ENCODE assay signal across 11 mouse cellular contexts in the genomic region with DNA sequence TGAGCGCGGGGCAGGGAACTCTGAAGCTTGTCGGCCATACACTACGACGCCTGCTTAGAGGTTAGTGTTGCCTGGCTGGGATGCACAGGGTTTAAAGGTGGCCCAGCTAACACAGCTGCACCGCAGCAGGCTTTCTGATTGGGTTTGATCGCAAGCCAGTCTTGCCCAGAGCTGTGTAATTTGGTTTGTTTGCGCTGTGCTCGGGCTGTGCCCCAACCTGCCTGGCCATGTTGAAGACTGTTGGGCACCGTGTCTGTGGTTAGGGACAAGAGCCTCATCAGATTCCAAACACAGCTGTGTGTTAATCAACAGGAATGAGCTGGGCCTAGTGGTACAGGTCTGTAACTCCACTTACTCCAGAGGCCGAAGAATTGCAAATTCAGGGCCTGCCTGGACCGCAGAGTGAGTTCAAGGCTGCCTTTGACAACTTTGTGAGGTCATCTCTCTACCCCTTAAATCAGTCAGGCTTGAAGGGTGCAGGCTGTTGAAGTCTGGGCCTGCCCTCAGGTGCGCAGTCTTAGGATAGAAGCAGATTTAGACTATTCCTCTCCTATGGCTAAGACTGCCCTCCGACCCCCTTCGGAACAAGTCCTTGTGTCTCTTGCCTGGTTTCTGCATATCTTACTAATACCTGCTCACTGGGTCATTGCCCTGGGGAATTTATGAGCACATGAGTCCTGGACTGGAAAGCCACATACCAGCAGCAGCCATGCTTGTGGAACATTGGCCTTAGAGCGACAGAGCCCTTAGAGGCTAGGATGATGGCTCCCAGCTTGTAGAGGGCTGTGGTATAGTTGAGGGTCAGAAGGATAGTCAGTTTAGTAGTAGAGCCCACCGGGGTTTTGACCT. TPM values are rescaled to one million over a fixed set of nuclear protein-coding genes. Genes with fewer than 3 reads are reported as not detected.
DNase-seq lines count a peak whose midpoint lies in the region; ATAC-seq and TF ChIP-seq lines count a peak whose summit lies in the region.
"Had no signal": no experiment of that assay in that cellular context is flagged by ENCODE, and none has a peak within 500 bp of the region (broad histone marks: within the 10 kb centered on the region; RNA-seq: fewer than 3 reads in every experiment).

No protein-coding gene starts in this region.

- WGBS in liver, adult 2 months = 50% methylated on average over 17 of the region's 17 CpGs
- 88% methylated on average over 17 of the region's 17 CpGs for WGBS in liver, postnatal 0 days (ENCODE audit: insufficient replicate concordance)
- 77% methylated on average over 17 of the region's 17 CpGs for WGBS in embryonic facial prominence, embryonic 14.5 days
- WGBS in kidney, embryonic 14.5 days = 72% methylated on average over 17 of the region's 17 CpGs
- WGBS in stomach, embryonic 14.5 days = 78% methylated on average over 17 of the region's 17 CpGs
- WGBS in hindbrain, embryonic 12.5 days = 80% methylated on average over 17 of the region's 17 CpGs
- 82% methylated on average over 17 of the region's 17 CpGs for WGBS in midbrain, embryonic 15.5 days

- TF ChIP-seq POLR2A in liver, adult 2 months (IDR thresholded peaks at IDR 0.05; ENCODE audit: extremely low read depth, insufficient read depth, low read length) = no peak

- ATAC-seq in liver, postnatal 0 days = no peak
- ATAC-seq in embryonic facial prominence, embryonic 14.5 days (ENCODE audit: low read depth) = peak; percentile 66
- ATAC-seq in kidney, embryonic 14.5 days (ENCODE audit: low FRiP score, low TSS enrichment) = no peak
- ATAC-seq in stomach, embryonic 14.5 days (ENCODE audit: insufficient number of reproducible peaks, insufficient read depth, low FRiP score, low read depth) = no peak
- no peak for ATAC-seq in hindbrain, embryonic 12.5 days (ENCODE audit: low FRiP score)
- no peak for ATAC-seq in midbrain, embryonic 15.5 days (replicated peaks)

- no peaks in the 10 kb centered on the region for H3K36me3 ChIP-seq in liver, adult 2 months (ENCODE audit: control insufficient read depth, insufficient read depth, low read length)
- H3K36me3 ChIP-seq in liver, postnatal 0 days (replicated peaks; ENCODE audit: insufficient read depth, low read length) = no peaks in the 10 kb centered on the region
- no peaks in the 10 kb centered on the region for H3K36me3 ChIP-seq in embryonic facial prominence, embryonic 14.5 days (ENCODE audit: control insufficient read depth, insufficient read depth, low read length)
- no peaks in the 10 kb centered on the region for H3K36me3 ChIP-seq in kidney, embryonic 14.5 days (ENCODE audit: control insufficient read depth, insufficient read depth, low read length)
- H3K36me3 ChIP-seq in stomach, embryonic 14.5 days (ENCODE audit: control insufficient read depth, insufficient read depth, low read length) = no peaks in the 10 kb centered on the region
- H3K36me3 ChIP-seq in hindbrain, embryonic 12.5 days = no peaks in the 10 kb centered on the region
- H3K36me3 ChIP-seq in midbrain, embryonic 15.5 days (replicated peaks) = no peaks in the 10 kb centered on the region
- H3K36me3 ChIP-seq: hindbrain, embryonic 13.5 days; neural tube, embryonic 13.5 days had no signal

- H3K27ac ChIP-seq in liver, adult 2 months (replicated peaks; ENCODE audit: insufficient read depth, low read depth, low read length) = no peak overlapping the region; the same call in 1 of the 2 replicates
- H3K27ac ChIP-seq in liver, postnatal 0 days (ENCODE audit: low read depth) = no peak overlapping the region
- H3K27ac ChIP-seq in embryonic facial prominence, embryonic 14.5 days (replicated peaks; ENCODE audit: low read depth, low read length) = peak overlapping the region; percentile 18; the same call in 1 of the 2 replicates
- 0 out of 2 replicates have a peak overlapping the region, but pooled peaks have one; percentile 30 for H3K27ac ChIP-seq in kidney, embryonic 14.5 days (ENCODE audit: low read depth, low read length)
- H3K27ac ChIP-seq in stomach, embryonic 14.5 days (ENCODE audit: low read length) = peak overlapping the region; percentile 74
- no peak overlapping the region for H3K27ac ChIP-seq in hindbrain, embryonic 12.5 days
- H3K27ac ChIP-seq in midbrain, embryonic 15.5 days = no peak overlapping the region

- no peak overlapping the region for H3K4me3 ChIP-seq in liver, adult 2 months (ENCODE audit: insufficient read depth, low read depth, low read length)
- no peak overlapping the region for H3K4me3 ChIP-seq in liver, postnatal 0 days (ENCODE audit: low read depth, low read length)
- H3K4me3 ChIP-seq in embryonic facial prominence, embryonic 14.5 days (ENCODE audit: low read depth, low read length) = no peak overlapping the region
- H3K4me3 ChIP-seq in kidney, embryonic 14.5 days (ENCODE audit: low read length) = no peak overlapping the region
- no peak overlapping the region for H3K4me3 ChIP-seq in stomach, embryonic 14.5 days (ENCODE audit: low read depth, low read length)
- no peak overlapping the region for H3K4me3 ChIP-seq in hindbrain, embryonic 12.5 days
- H3K4me3 ChIP-seq in midbrain, embryonic 15.5 days = no peak overlapping the region
- H3K4me3 ChIP-seq: hindbrain, embryonic 13.5 days; neural tube, embryonic 13.5 days had no signal

- peaks cover 18% of the 10 kb centered on the region for H3K4me1 ChIP-seq in liver, adult 2 months (ENCODE audit: control insufficient read depth, insufficient read depth, low read length)
- H3K4me1 ChIP-seq in liver, postnatal 0 days (ENCODE audit: insufficient read depth) = peaks cover 20% of the 10 kb centered on the region
- H3K4me1 ChIP-seq in embryonic facial prominence, embryonic 14.5 days (ENCODE audit: control insufficient read depth, insufficient read depth, low read length) = peaks cover 45% of the 10 kb centered on the region
- peaks cover 58% of the 10 kb centered on the region for H3K4me1 ChIP-seq in kidney, embryonic 14.5 days (ENCODE audit: control insufficient read depth, insufficient read depth, low read length)
- H3K4me1 ChIP-seq in stomach, embryonic 14.5 days (ENCODE audit: control insufficient read depth, insufficient read depth, low read length) = peaks cover 47% of the 10 kb centered on the region
- peaks cover 71% of the 10 kb centered on the region for H3K4me1 ChIP-seq in hindbrain, embryonic 12.5 days
- peaks cover 45% of the 10 kb centered on the region for H3K4me1 ChIP-seq in midbrain, embryonic 15.5 days

- peaks cover 3% of the 10 kb centered on the region; the same call in 1 of the 2 replicates for H3K79me2 ChIP-seq in liver, adult 2 months (ENCODE audit: control insufficient read depth, insufficient read depth, low read length)

- peak; percentile 89 for DNase-seq in liver, adult 2 months (ENCODE audit: extremely low read depth, low read depth, low spot score)
- DNase-seq in liver, postnatal 0 days = no peak
- DNase-seq in embryonic facial prominence, embryonic 14.5 days (ENCODE audit: low spot score) = peak; percentile 79
- no peak for DNase-seq in natural killer cell, adult 2 months (ENCODE audit: low spot score in 2 of 2)
- DNase-seq: cerebellum, adult 9-11 months had no signal

- H3K9me3 ChIP-seq in liver, postnatal 0 days (ENCODE audit: low read length) = no peaks in the 10 kb centered on the region
- no peaks in the 10 kb centered on the region for H3K9me3 ChIP-seq in embryonic facial prominence, embryonic 14.5 days (ENCODE audit: control insufficient read depth, low read length)
- H3K9me3 ChIP-seq in kidney, embryonic 14.5 days (ENCODE audit: control insufficient read depth, low read length) = no peaks in the 10 kb centered on the region
- H3K9me3 ChIP-seq in stomach, embryonic 14.5 days (ENCODE audit: control insufficient read depth, low read depth, low read length) = no peaks in the 10 kb centered on the region
- no peaks in the 10 kb centered on the region for H3K9me3 ChIP-seq in hindbrain, embryonic 12.5 days (replicated peaks)
- no peaks in the 10 kb centered on the region for H3K9me3 ChIP-seq in midbrain, embryonic 15.5 days
- H3K9me3 ChIP-seq: hindbrain, embryonic 13.5 days; neural tube, embryonic 13.5 days had no signal

- TF ChIP-seq CTCF in liver, adult 2 months (IDR thresholded peaks at IDR 0.05; ENCODE audit: low read depth, low read length) = 0 out of 2 replicates have a peak, but pooled peaks have one; percentile 10
- no peak for TF ChIP-seq CTCF in liver, postnatal 0 days (IDR thresholded peaks at IDR 0.05; ENCODE audit: low read depth)

- H3K9ac ChIP-seq in liver, adult 2 months (ENCODE audit: low read depth, low read length) = no peak overlapping the region
- H3K9ac ChIP-seq in liver, postnatal 0 days (replicated peaks) = no peak overlapping the region
- H3K9ac ChIP-seq in embryonic facial prominence, embryonic 14.5 days (ENCODE audit: low read depth, low read length) = no peak overlapping the region
- H3K9ac ChIP-seq in kidney, embryonic 14.5 days (ENCODE audit: low read depth, low read length) = no peak overlapping the region
- H3K9ac ChIP-seq in stomach, embryonic 14.5 days (replicated peaks; ENCODE audit: low read depth, low read length) = no peak overlapping the region
- no peak overlapping the region for H3K9ac ChIP-seq in hindbrain, embryonic 12.5 days
- H3K9ac ChIP-seq in midbrain, embryonic 15.5 days = no peak overlapping the region
- H3K9ac ChIP-seq: neural tube, embryonic 13.5 days had no signal

- TF ChIP-seq EP300 in liver, postnatal 0 days (IDR thresholded peaks at IDR 0.05; ENCODE audit: low read depth) = no peak

- H3K4me2 ChIP-seq in liver, postnatal 0 days (ENCODE audit: low read depth, low read length) = no peak overlapping the region
- H3K4me2 ChIP-seq in embryonic facial prominence, embryonic 14.5 days (ENCODE audit: low read depth, low read length) = peak overlapping the region; percentile 15; the same call in 1 of the 2 replicates
- H3K4me2 ChIP-seq in kidney, embryonic 14.5 days (replicated peaks; ENCODE audit: low read depth, low read length) = no peak overlapping the region
- no peak overlapping the region for H3K4me2 ChIP-seq in stomach, embryonic 14.5 days (replicated peaks; ENCODE audit: low read depth, low read length)
- H3K4me2 ChIP-seq in hindbrain, embryonic 12.5 days (replicated peaks) = no peak overlapping the region
- no peak overlapping the region for H3K4me2 ChIP-seq in midbrain, embryonic 15.5 days
- H3K4me2 ChIP-seq: hindbrain, embryonic 13.5 days; neural tube, embryonic 13.5 days had no signal

- H3K27me3 ChIP-seq in liver, adult 2 months (ENCODE audit: control insufficient read depth, insufficient read depth, low read length) = no peaks in the 10 kb centered on the region
- no peaks in the 10 kb centered on the region for H3K27me3 ChIP-seq in liver, postnatal 0 days (ENCODE audit: insufficient read depth, low read length)
- no peaks in the 10 kb centered on the region for H3K27me3 ChIP-seq in embryonic facial prominence, embryonic 14.5 days (replicated peaks; ENCODE audit: control insufficient read depth, insufficient read depth, low read length)
- no peaks in the 10 kb centered on the region for H3K27me3 ChIP-seq in kidney, embryonic 14.5 days (ENCODE audit: control insufficient read depth, insufficient read depth, low read length)
- H3K27me3 ChIP-seq in stomach, embryonic 14.5 days (ENCODE audit: control insufficient read depth, insufficient read depth, low read length) = no peaks in the 10 kb centered on the region
- no peaks in the 10 kb centered on the region for H3K27me3 ChIP-seq in hindbrain, embryonic 12.5 days
- no peaks in the 10 kb centered on the region for H3K27me3 ChIP-seq in midbrain, embryonic 15.5 days (replicated peaks)
- H3K27me3 ChIP-seq: hindbrain, embryonic 13.5 days; neural tube, embryonic 13.5 days had no signal

RNA-seq across cellular contexts. Expression of a gene that starts 12.5 kb away (rescaled TPM):
- 11.0 and 15.0 TPM in 2 replicates for total RNA-seq in liver, adult 2 months (2014; rRNA removed)
- 41.1 and 41.9 TPM in 2 replicates for polyA plus RNA-seq in liver, adult 2 months (2012; rRNA removed)
- polyA plus RNA-seq in liver, postnatal 0 days (2015; fragmentation: Nextera tagmentation; extraction: Ambion mirVana) = 4.1 and 4.2 TPM in 2 replicates
- 15.4 and 18.2 TPM in 2 replicates for polyA plus RNA-seq in embryonic facial prominence, embryonic 14.5 days (2014; fragmentation: Nextera tagmentation; extraction: Ambion mirVana)
- polyA plus RNA-seq in kidney, embryonic 14.5 days (2014; fragmentation: Nextera tagmentation; extraction: Ambion mirVana) = 12.4 and 19.9 TPM in 2 replicates
- polyA plus RNA-seq in stomach, embryonic 14.5 days (2014; fragmentation: Nextera tagmentation; extraction: Ambion mirVana) = 13.7 and 17.0 TPM in 2 replicates
- polyA plus RNA-seq in hindbrain, embryonic 12.5 days (2016; fragmentation: Nextera tagmentation; extraction: Ambion mirVana) = 41.6 and 42.1 TPM in 2 replicates
- polyA plus RNA-seq in midbrain, embryonic 15.5 days (2015; fragmentation: Nextera tagmentation; extraction: Ambion mirVana) = 28.4 and 31.0 TPM in 2 replicates

RNA-seq across cellular contexts. Expression of a gene that starts 35.7 kb away (rescaled TPM):
- 2.9 and 3.8 TPM in 2 replicates for total RNA-seq in liver, adult 2 months (2014; rRNA removed)
- 8.9 and 9.7 TPM in 2 replicates for polyA plus RNA-seq in liver, adult 2 months (2012; rRNA removed)
- 3.2 and 3.3 TPM in 2 replicates for polyA plus RNA-seq in liver, postnatal 0 days (2015; fragmentation: Nextera tagmentation; extraction: Ambion mirVana)
- polyA plus RNA-seq in embryonic facial prominence, embryonic 14.5 days (2014; fragmentation: Nextera tagmentation; extraction: Ambion mirVana) = 16.2 and 16.8 TPM in 2 replicates
- polyA plus RNA-seq in kidney, embryonic 14.5 days (2014; fragmentation: Nextera tagmentation; extraction: Ambion mirVana) = 14.2 and 17.5 TPM in 2 replicates
- 14.3 and 15.3 TPM in 2 replicates for polyA plus RNA-seq in stomach, embryonic 14.5 days (2014; fragmentation: Nextera tagmentation; extraction: Ambion mirVana)
- 17.2 and 17.9 TPM in 2 replicates for polyA plus RNA-seq in hindbrain, embryonic 12.5 days (2016; fragmentation: Nextera tagmentation; extraction: Ambion mirVana)
- polyA plus RNA-seq in midbrain, embryonic 15.5 days (2015; fragmentation: Nextera tagmentation; extraction: Ambion mirVana) = 9.4 and 11.1 TPM in 2 replicates

RNA-seq across cellular contexts. Expression of a gene that starts 36.8 kb away (rescaled TPM):
- 4.0 and 5.8 TPM in 2 replicates for total RNA-seq in liver, adult 2 months (2014; rRNA removed)
- 11.2 and 15.6 TPM in 2 replicates for polyA plus RNA-seq in liver, adult 2 months (2012; rRNA removed)
- polyA plus RNA-seq in liver, postnatal 0 days (2015; fragmentation: Nextera tagmentation; extraction: Ambion mirVana) = 7.7 and 8.8 TPM in 2 replicates
- polyA plus RNA-seq in embryonic facial prominence, embryonic 14.5 days (2014; fragmentation: Nextera tagmentation; extraction: Ambion mirVana) = 21.2 and 26.8 TPM in 2 replicates
- 26.2 and 34.9 TPM in 2 replicates for polyA plus RNA-seq in kidney, embryonic 14.5 days (2014; fragmentation: Nextera tagmentation; extraction: Ambion mirVana)
- 24.3 and 25.0 TPM in 2 replicates for polyA plus RNA-seq in stomach, embryonic 14.5 days (2014; fragmentation: Nextera tagmentation; extraction: Ambion mirVana)
- polyA plus RNA-seq in hindbrain, embryonic 12.5 days (2016; fragmentation: Nextera tagmentation; extraction: Ambion mirVana) = 27.1 and 28.8 TPM in 2 replicates
- 24.8 and 27.9 TPM in 2 replicates for polyA plus RNA-seq in midbrain, embryonic 15.5 days (2015; fragmentation: Nextera tagmentation; extraction: Ambion mirVana)

RNA-seq across cellular contexts. Expression of a gene that starts 46.1 kb away (rescaled TPM):
- total RNA-seq in liver, adult 2 months (2014; rRNA removed) = 15.8 and 17.2 TPM in 2 replicates
- polyA plus RNA-seq in liver, adult 2 months (2012; rRNA removed) = 46.8 and 52.7 TPM in 2 replicates
- 15.1 and 20.9 TPM in 2 replicates for polyA plus RNA-seq in liver, postnatal 0 days (2015; fragmentation: Nextera tagmentation; extraction: Ambion mirVana)
- 11.9 and 12.1 TPM in 2 replicates for polyA plus RNA-seq in embryonic facial prominence, embryonic 14.5 days (2014; fragmentation: Nextera tagmentation; extraction: Ambion mirVana)
- polyA plus RNA-seq in kidney, embryonic 14.5 days (2014; fragmentation: Nextera tagmentation; extraction: Ambion mirVana) = 24.3 and 28.7 TPM in 2 replicates
- 37.6 and 41.1 TPM in 2 replicates for polyA plus RNA-seq in stomach, embryonic 14.5 days (2014; fragmentation: Nextera tagmentation; extraction: Ambion mirVana)
- polyA plus RNA-seq in hindbrain, embryonic 12.5 days (2016; fragmentation: Nextera tagmentation; extraction: Ambion mirVana) = 4.0 and 6.1 TPM in 2 replicates
- 0.84 and 1.0 TPM in 2 replicates for polyA plus RNA-seq in midbrain, embryonic 15.5 days (2015; fragmentation: Nextera tagmentation; extraction: Ambion mirVana)

Comparison
In these comparisons a context has a peak if more than half of its experiments do, and no peak if none do; other contexts are left out.
1. DNase-seq: peak in liver, adult 2 months (single experiment) and embryonic facial prominence, embryonic 14.5 days (single experiment); none in liver, postnatal 0 days (single experiment) and natural killer cell, adult 2 months (0 of 2).
2. H3K27ac ChIP-seq: peak in embryonic facial prominence, embryonic 14.5 days (single experiment), kidney, embryonic 14.5 days (single experiment) and stomach, embryonic 14.5 days (single experiment); none in liver, adult 2 months (single experiment), liver, postnatal 0 days (single experiment), hindbrain, embryonic 12.5 days (single experiment) and midbrain, embryonic 15.5 days (single experiment).